Mouse (Mus musculus) forebrain, embryonic 11.5 days (tissue): ENCODE measurements around the gene Atp2b1. TPM values are rescaled to one million over a fixed set of nuclear protein-coding genes. Genes with fewer than 3 reads are reported as not detected.

Experiments used
- ATAC-seq: fragments of 200-750 bp; cut with Nextera tagmentation; replicated peaks from 2 replicates; pipeline ENCODE4 v1.8.0; 2017; ENCODE audit warnings: moderate TSS enrichment; ENCODE audit not compliant: low FRiP score
- DNase-seq: peaks from one replicate; pipeline ENCODE4 v3.0.0-alpha.2; 2017; ENCODE audit warnings: low spot score
- H3K27ac ChIP-seq: fragments of 300-500 bp; sonication (generic); 2 replicates; pipeline ENCODE4 v1.5.1; 2014; ENCODE audit warnings: low read depth, low read length
- H3K27me3 ChIP-seq: fragments of 300-500 bp; sonication (generic); 2 replicates; pipeline ENCODE4 v1.6.1; 2014; ENCODE audit warnings: mild to moderate bottlenecking, low read length, mixed read lengths; ENCODE audit not compliant: control insufficient read depth, insufficient read depth
- H3K36me3 ChIP-seq: fragments of 300-500 bp; sonication (generic); 2 replicates; pipeline ENCODE4 v1.6.1; 2014; ENCODE audit warnings: mild to moderate bottlenecking, low read length, moderate library complexity, mixed read lengths; ENCODE audit not compliant: control insufficient read depth, insufficient read depth
- H3K4me1 ChIP-seq: fragments of 300-500 bp; sonication (generic); replicated peaks from 2 replicates; pipeline ENCODE4 v1.6.1; 2014; ENCODE audit warnings: low read length, mixed read lengths; ENCODE audit not compliant: control insufficient read depth, insufficient read depth
- H3K4me2 ChIP-seq: fragments of 300-500 bp; sonication (generic); 2 replicates; pipeline ENCODE4 v1.6.1; 2014; ENCODE audit warnings: low read depth, mild to moderate bottlenecking, low read length, moderate library complexity, mixed read lengths; ENCODE audit not compliant: severe bottlenecking
- H3K4me3 ChIP-seq: fragments of 300-500 bp; sonication (generic); 2 replicates; pipeline ENCODE4 v1.5.1; 2014; ENCODE audit warnings: low read depth, low read length
- H3K9ac ChIP-seq: fragments of 300-500 bp; sonication (generic); 2 replicates; pipeline ENCODE4 v1.6.1; 2014; ENCODE audit warnings: low read length
- H3K9me3 ChIP-seq: fragments of 300-500 bp; sonication (generic); 2 replicates; pipeline ENCODE4 v1.6.1; 2016; ENCODE audit warnings: low read length, mixed read lengths; ENCODE audit not compliant: control insufficient read depth
- WGBS: fragments of 180-500 bp; shearing (Covaris S2); extraction: QIAGEN DNeasy Blood & Tissue Kit; methylation state at CpG from one replicate; pipeline ENCODE4 v1.1.7; 2014; 5-methylcytosine and 5-hydroxymethylcytosine counted together
- polyA plus RNA-seq: library from polyadenylated mRNA; unstranded; fragments of >200 nt; fragmentation: Nextera tagmentation; extraction: Ambion mirVana; gene quantifications from 2 replicates; pipeline ENCODE4 v1.2.1, GENCODE M21; 2014

Atp2b1 gene
- polyA plus RNA-seq, 1 experiment from 2014 or later, result 81.8 TPM

DNA sequence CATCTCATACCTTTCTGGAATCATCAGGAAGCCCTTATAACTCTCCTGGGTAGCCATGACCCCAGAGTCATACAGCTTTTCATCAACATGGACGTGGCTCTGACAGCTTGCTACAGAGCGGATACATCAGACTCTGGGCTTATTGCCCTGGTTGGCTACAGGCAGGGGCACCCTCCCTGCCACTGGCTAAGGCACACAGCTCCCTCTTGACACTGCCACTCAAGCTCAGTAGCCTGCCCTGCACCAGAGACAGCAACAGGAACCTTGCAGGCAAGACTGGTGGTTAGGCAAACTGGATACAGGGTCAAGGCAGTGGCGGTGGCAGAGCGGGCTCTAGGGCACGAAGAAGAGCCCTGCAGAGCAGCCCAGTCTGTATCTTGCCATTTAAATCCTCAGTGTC, 126.0 kb downstream of the Atp2b1 start:
- ATAC-seq (no peak), DNase-seq (no peak)
- H3K27ac ChIP-seq, result no peak overlapping the region
- no peaks in the 10 kb centered on the region for H3K9me3 ChIP-seq
- no peaks in the 10 kb centered on the region for H3K36me3 ChIP-seq
- no peaks in the 10 kb centered on the region for H3K27me3 ChIP-seq
- H3K4me1 ChIP-seq, result no peaks in the 10 kb centered on the region
- 92% methylated on average over 5 of the region's 5 CpGs for WGBS
- no peak overlapping the region for H3K4me3 ChIP-seq
- H3K9ac ChIP-seq, result no peak overlapping the region
- no peak overlapping the region for H3K4me2 ChIP-seq

GRCm38 (mm10) chr10:99046756-99047550, 132.7 kb downstream of the Atp2b1 start:
- 88% methylated on average over 5 of the region's 5 CpGs for WGBS
- Histone ChIP-seq H3K9ac (no peak overlapping the region), H3K27me3 (no peaks in the 10 kb centered on the region), H3K36me3 (no peaks in the 10 kb centered on the region), H3K4me3 (no peak overlapping the region), H3K4me2 (no peak overlapping the region), H3K9me3 (no peaks in the 10 kb centered on the region), H3K27ac (no peak overlapping the region), H3K4me1 (no peaks in the 10 kb centered on the region)
- no peak for ATAC-seq
- DNase-seq, result no peak

DNA sequence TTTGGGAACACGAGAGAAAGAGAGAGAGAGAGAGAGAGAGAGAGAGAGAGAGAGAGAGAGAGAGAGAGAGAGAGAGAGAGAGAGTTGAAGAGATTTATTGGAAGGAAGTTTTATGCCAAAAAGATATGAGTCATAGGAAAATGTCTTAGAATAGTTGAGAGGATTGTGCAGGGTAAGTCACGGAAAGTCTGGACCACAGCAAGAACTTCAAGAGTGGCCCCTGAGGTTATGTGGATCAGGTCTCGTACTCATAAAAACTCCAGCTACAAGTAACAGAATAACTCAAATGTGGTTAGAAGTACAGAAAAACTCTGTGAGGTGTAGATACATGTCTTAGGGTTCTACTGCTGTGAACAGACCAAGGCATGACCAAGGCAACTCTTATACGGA, 133.3 kb downstream of the Atp2b1 start:
- Histone ChIP-seq H3K4me2 (no peak overlapping the region), H3K36me3 (no peaks in the 10 kb centered on the region), H3K27ac (no peak overlapping the region), H3K4me1 (no peaks in the 10 kb centered on the region), H3K9ac (no peak overlapping the region), H3K9me3 (no peaks in the 10 kb centered on the region), H3K4me3 (no peak overlapping the region), H3K27me3 (no peaks in the 10 kb centered on the region)
- WGBS, result 83% methylated on average over 4 of the region's 4 CpGs
- DNase-seq, result no peak
- no peak for ATAC-seq

DNA sequence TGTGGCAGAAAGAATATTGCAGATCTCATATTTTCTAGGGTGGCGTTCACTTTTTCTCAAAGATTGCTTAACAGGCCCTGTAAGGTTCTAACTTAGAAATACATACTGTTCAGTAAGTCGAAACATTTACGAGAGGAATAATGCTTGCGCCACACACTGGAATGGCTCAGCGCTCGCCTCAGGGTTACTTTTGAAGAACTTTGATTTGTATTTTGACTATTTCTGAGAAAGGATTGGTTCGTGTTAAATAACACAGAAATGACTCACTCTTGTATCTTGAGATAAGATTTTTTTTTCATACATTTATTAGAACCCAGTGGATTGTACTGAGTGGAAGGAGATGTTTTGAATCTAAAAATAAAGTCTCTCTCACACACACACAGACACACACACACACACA, 135.9 kb downstream of the Atp2b1 start:
- DNase-seq (no peak), ATAC-seq (no peak)
- H3K36me3 ChIP-seq, result no peaks in the 10 kb centered on the region
- H3K9me3 ChIP-seq, result no peaks in the 10 kb centered on the region
- 93% methylated on average over 7 of the region's 7 CpGs for WGBS
- no peaks in the 10 kb centered on the region for H3K4me1 ChIP-seq
- H3K27me3 ChIP-seq, result no peaks in the 10 kb centered on the region
- no peak overlapping the region for H3K4me3 ChIP-seq
- no peak overlapping the region for H3K27ac ChIP-seq
- H3K4me2 ChIP-seq, result no peak overlapping the region
- H3K9ac ChIP-seq, result no peak overlapping the region

- Histone ChIP-seq H3K4me2 (no peak overlapping the region), H3K9me3 (no peaks in the 10 kb centered on the region), H3K27me3 (no peaks in the 10 kb centered on the region), H3K4me3 (no peak overlapping the region), H3K36me3 (no peaks in the 10 kb centered on the region), H3K9ac (no peak overlapping the region), H3K27ac (no peak overlapping the region), H3K4me1 (no peaks in the 10 kb centered on the region)
- ATAC-seq, result no peak
- DNase-seq, result no peak
These were observed 138.9 kb downstream of the Atp2b1 start for GRCm38 (mm10) chr10:99053111-99053510.

- DNase-seq (no peak), ATAC-seq (no peak)
- Histone ChIP-seq H3K36me3 (no peaks in the 10 kb centered on the region), H3K27me3 (no peaks in the 10 kb centered on the region), H3K9ac (no peak overlapping the region), H3K4me3 (no peak overlapping the region), H3K9me3 (no peaks in the 10 kb centered on the region), H3K27ac (no peak overlapping the region), H3K4me1 (no peaks in the 10 kb centered on the region), H3K4me2 (no peak overlapping the region)
- WGBS, result 88% methylated on average over 7 of the region's 7 CpGs
These were observed 146.4 kb downstream of the Atp2b1 start for GRCm38 (mm10) chr10:99060588-99060987.

GRCm38 (mm10) chr10:99061418-99061817, 147.2 kb downstream of the Atp2b1 start:
- DNase-seq (no peak), ATAC-seq (no peak)
- Histone ChIP-seq H3K27me3 (no peaks in the 10 kb centered on the region), H3K4me2 (no peak overlapping the region), H3K9ac (no peak overlapping the region), H3K4me3 (no peak overlapping the region), H3K9me3 (no peaks in the 10 kb centered on the region), H3K4me1 (no peaks in the 10 kb centered on the region), H3K36me3 (no peaks in the 10 kb centered on the region), H3K27ac (no peak overlapping the region)
- 94% methylated on average over 10 of the region's 10 CpGs for WGBS

DNA sequence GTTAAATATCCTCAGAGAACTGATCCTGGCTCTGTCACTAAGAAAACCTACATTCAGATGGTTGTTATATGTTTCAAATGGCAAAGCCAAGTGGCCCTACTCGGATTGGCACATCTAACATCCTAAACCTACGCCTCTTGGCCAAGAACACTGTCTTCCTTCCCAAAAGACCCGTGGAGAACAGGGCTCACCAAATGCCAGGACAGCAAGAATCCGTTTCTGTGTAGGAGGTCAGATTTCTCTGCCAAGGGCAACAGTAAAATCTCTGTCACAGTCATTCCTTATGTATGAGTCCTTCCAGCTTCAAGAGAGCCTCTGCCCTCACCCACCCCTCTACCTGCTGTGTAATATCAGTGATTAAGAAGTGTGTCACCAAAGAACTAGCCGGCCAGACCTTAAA, 148.3 kb downstream of the Atp2b1 start:
- H3K9me3 ChIP-seq, result no peaks in the 10 kb centered on the region
- no peak overlapping the region for H3K4me3 ChIP-seq
- H3K4me1 ChIP-seq, result no peaks in the 10 kb centered on the region
- no peaks in the 10 kb centered on the region for H3K36me3 ChIP-seq
- H3K27me3 ChIP-seq, result no peaks in the 10 kb centered on the region
- no peak for ATAC-seq
- no peak overlapping the region for H3K9ac ChIP-seq
- DNase-seq, result no peak
- H3K27ac ChIP-seq, result no peak overlapping the region
- WGBS, result 85% methylated on average over 5 of the region's 5 CpGs
- H3K4me2 ChIP-seq, result no peak overlapping the region
